Mouse (Mus musculus) neural tube, embryonic 11.5 days (tissue): Measurements from ENCODE around the gene Metrnl. TPM values are rescaled to one million over a fixed set of nuclear protein-coding genes. Genes with fewer than 3 reads are reported as not detected.

Experiments
- ATAC-seq: fragments of 200-750 bp; cut with Nextera tagmentation; 2 replicates; pipeline ENCODE4 v1.8.0; 2017; ENCODE audit warnings: moderate number of reproducible peaks, mild to moderate bottlenecking, moderate TSS enrichment, moderate library complexity; ENCODE audit not compliant: insufficient read depth, low FRiP score, low TSS enrichment
- DNase-seq: peaks from one replicate; pipeline ENCODE4 v3.0.0-alpha.2; 2015; ENCODE audit warnings: low spot score
- H3K27ac ChIP-seq: fragments of 300-500 bp; sonication (generic); 2 replicates; pipeline ENCODE4 v1.5.1; 2014; ENCODE audit warnings: low read depth, mild to moderate bottlenecking, low read length
- H3K27me3 ChIP-seq: fragments of 300-500 bp; sonication (generic); 2 replicates; pipeline ENCODE4 v1.6.1; 2014; ENCODE audit warnings: mild to moderate bottlenecking, low read length, mixed read lengths; ENCODE audit not compliant: control insufficient read depth, insufficient read depth
- H3K36me3 ChIP-seq: fragments of 300-500 bp; sonication (generic); 2 replicates; pipeline ENCODE4 v1.6.1; 2014; ENCODE audit warnings: mild to moderate bottlenecking, low read length, moderate library complexity, mixed read lengths; ENCODE audit not compliant: control insufficient read depth, insufficient read depth
- H3K4me1 ChIP-seq: fragments of 300-500 bp; sonication (generic); 2 replicates; pipeline ENCODE4 v1.6.1; 2014; ENCODE audit warnings: low read length, mixed read lengths; ENCODE audit not compliant: control insufficient read depth, insufficient read depth
- H3K4me2 ChIP-seq: fragments of 300-500 bp; sonication (generic); 2 replicates; pipeline ENCODE4 v1.6.1; 2014; ENCODE audit warnings: low read depth, mild to moderate bottlenecking, moderate library complexity
- H3K4me3 ChIP-seq: fragments of 300-500 bp; sonication (generic); 2 replicates; pipeline ENCODE4 v1.5.1; 2014; ENCODE audit warnings: low read depth, low read length
- H3K9ac ChIP-seq: fragments of 300-500 bp; sonication (generic); 2 replicates; pipeline ENCODE4 v1.6.1; 2014; ENCODE audit warnings: mild to moderate bottlenecking, low read length
- H3K9me3 ChIP-seq: fragments of 300-500 bp; sonication (generic); 2 replicates; pipeline ENCODE4 v1.6.1; 2016; ENCODE audit warnings: low read length; ENCODE audit not compliant: control insufficient read depth
- WGBS: fragments of 180-500 bp; shearing (Covaris S2); extraction: QIAGEN DNeasy Blood & Tissue Kit; methylation state at CpG from one replicate; pipeline ENCODE4 v1.1.7; 2014; 5-methylcytosine and 5-hydroxymethylcytosine counted together
- polyA plus RNA-seq: library from polyadenylated mRNA; unstranded; fragments of >200 nt; fragmentation: Nextera tagmentation; extraction: Ambion mirVana; gene quantifications from 2 replicates; pipeline ENCODE4 v1.2.1, GENCODE M21; 2014

Gene Metrnl
- polyA plus RNA-seq, 1 experiment from 2014 or later = 18.9 TPM

GRCm38 (mm10) chr11:121712987-121713386 lies 11.6 kb downstream of the Metrnl start:
- H3K27ac ChIP-seq = no peak overlapping the region
- 95% methylated on average over 6 of the region's 6 CpGs for WGBS
- no peaks in the 10 kb centered on the region for H3K27me3 ChIP-seq
- DNase-seq = no peak
- no peaks in the 10 kb centered on the region for H3K9me3 ChIP-seq
- H3K4me3 ChIP-seq = no peak overlapping the region
- H3K4me1 ChIP-seq = no peaks in the 10 kb centered on the region
- no peak overlapping the region for H3K9ac ChIP-seq
- no peak for ATAC-seq
- H3K36me3 ChIP-seq = no peaks in the 10 kb centered on the region
- no peak overlapping the region for H3K4me2 ChIP-seq

- Histone ChIP-seq H3K9ac (no peak overlapping the region), H3K4me3 (no peak overlapping the region), H3K4me2 (no peak overlapping the region), H3K27ac (no peak overlapping the region), H3K9me3 (no peaks in the 10 kb centered on the region), H3K27me3 (no peaks in the 10 kb centered on the region), H3K4me1 (no peaks in the 10 kb centered on the region), H3K36me3 (no peaks in the 10 kb centered on the region)
- 92% methylated on average over 2 of the region's 2 CpGs for WGBS
- ATAC-seq (no peak), DNase-seq (no peak)
These were observed 12.2 kb downstream of the Metrnl start for GRCm38 (mm10) chr11:121713569-121713968.

- Histone ChIP-seq H3K36me3 (no peaks in the 10 kb centered on the region), H3K27me3 (no peaks in the 10 kb centered on the region), H3K4me3 (no peak overlapping the region), H3K9ac (no peak overlapping the region), H3K9me3 (no peaks in the 10 kb centered on the region), H3K4me1 (no peaks in the 10 kb centered on the region), H3K27ac (no peak overlapping the region), H3K4me2 (no peak overlapping the region)
- 91% methylated on average over 2 of the region's 2 CpGs for WGBS
- DNase-seq (no peak), ATAC-seq (no peak)
These were observed 13.6 kb downstream of the Metrnl start for GRCm38 (mm10) chr11:121714745-121715485.

GRCm38 (mm10) chr11:121717724-121718123 lies 16.4 kb downstream of the Metrnl start:
- H3K27ac ChIP-seq = no peak overlapping the region
- 67% methylated on average over 6 of the region's 6 CpGs for WGBS
- H3K9me3 ChIP-seq = no peaks in the 10 kb centered on the region

GRCm38 (mm10) chr11:121720752-121721151 lies 19.4 kb downstream of the Metrnl start:
- Histone ChIP-seq H3K4me3 (no peak overlapping the region), H3K9me3 (no peaks in the 10 kb centered on the region), H3K27me3 (no peaks in the 10 kb centered on the region), H3K9ac (no peak overlapping the region), H3K4me1 (no peaks in the 10 kb centered on the region), H3K4me2 (no peak overlapping the region), H3K27ac (no peak overlapping the region), H3K36me3 (no peaks in the 10 kb centered on the region)
- no peak for ATAC-seq
- 86% methylated on average over 3 of the region's 3 CpGs for WGBS
- no peak for DNase-seq

More at GRCm38 (mm10) chr11:121717724-121718123, 16.4 kb downstream of the Metrnl start:
- Histone ChIP-seq H3K4me2 (no peak overlapping the region), H3K9ac (no peak overlapping the region), H3K36me3 (no peaks in the 10 kb centered on the region), H3K4me1 (no peaks in the 10 kb centered on the region), H3K27me3 (no peaks in the 10 kb centered on the region), H3K4me3 (no peak overlapping the region)
- no peak for DNase-seq
- ATAC-seq = no peak

- H3K4me2 ChIP-seq = no peak overlapping the region
- no peaks in the 10 kb centered on the region for H3K36me3 ChIP-seq
- no peak overlapping the region for H3K27ac ChIP-seq
- H3K4me3 ChIP-seq = no peak overlapping the region
- no peak overlapping the region for H3K9ac ChIP-seq
- H3K4me1 ChIP-seq = no peaks in the 10 kb centered on the region
- H3K9me3 ChIP-seq = no peaks in the 10 kb centered on the region
- H3K27me3 ChIP-seq = no peaks in the 10 kb centered on the region
- DNase-seq (no peak), ATAC-seq (no peak)
- WGBS = 78% methylated on average over 2 of the region's 2 CpGs
These were observed 21.1 kb downstream of the Metrnl start for GRCm38 (mm10) chr11:121722434-121722833.

GRCm38 (mm10) chr11:121726625-121727024 lies 25.3 kb downstream of the Metrnl start:
- Histone ChIP-seq H3K36me3 (no peaks in the 10 kb centered on the region), H3K27ac (no peak overlapping the region), H3K9ac (no peak overlapping the region), H3K4me1 (no peaks in the 10 kb centered on the region), H3K9me3 (no peaks in the 10 kb centered on the region), H3K4me3 (no peak overlapping the region), H3K4me2 (no peak overlapping the region), H3K27me3 (no peaks in the 10 kb centered on the region)
- no peak for DNase-seq
- no peak for ATAC-seq
- 83% methylated on average over 2 of the region's 2 CpGs for WGBS

- H3K27me3 ChIP-seq = no peaks in the 10 kb centered on the region
- H3K36me3 ChIP-seq = no peaks in the 10 kb centered on the region
- ATAC-seq (no peak), DNase-seq (no peak)
- H3K9me3 ChIP-seq = no peaks in the 10 kb centered on the region
- no peak overlapping the region for H3K4me3 ChIP-seq
- no peak overlapping the region for H3K27ac ChIP-seq
- H3K4me2 ChIP-seq = no peak overlapping the region
- 87% methylated on average over 1 of the region's 1 CpGs for WGBS
- H3K4me1 ChIP-seq = 0 out of 2 replicates have a peak, but pooled peaks cover 4% of the 10 kb centered on the region
- H3K9ac ChIP-seq = no peak overlapping the region
These were observed 32.8 kb downstream of the Metrnl start for GRCm38 (mm10) chr11:121734184-121734583.

- 0 out of 2 replicates have a peak, but pooled peaks cover 4% of the 10 kb centered on the region for H3K4me1 ChIP-seq
These were observed 33.5 kb downstream of the Metrnl start for GRCm38 (mm10) chr11:121734892-121735291.

More at GRCm38 (mm10) chr11:121734892-121735291, 33.5 kb downstream of the Metrnl start:
- 21% methylated on average over 1 of the region's 1 CpGs for WGBS
- Histone ChIP-seq H3K27ac (no peak overlapping the region), H3K9ac (no peak overlapping the region), H3K36me3 (no peaks in the 10 kb centered on the region), H3K9me3 (no peaks in the 10 kb centered on the region), H3K4me2 (no peak overlapping the region), H3K27me3 (no peaks in the 10 kb centered on the region), H3K4me3 (no peak overlapping the region)
- ATAC-seq = no peak
- DNase-seq = no peak
